Mouse (Mus musculus): ENCODE data around the gene Mpp1. TPM values are rescaled to one million over a fixed set of nuclear protein-coding genes. Genes with fewer than 3 reads are reported as not detected.

Mpp1 gene
- polyA plus RNA-seq, 1 experiment from 2014 or later, result 55.6 TPM

DNA sequence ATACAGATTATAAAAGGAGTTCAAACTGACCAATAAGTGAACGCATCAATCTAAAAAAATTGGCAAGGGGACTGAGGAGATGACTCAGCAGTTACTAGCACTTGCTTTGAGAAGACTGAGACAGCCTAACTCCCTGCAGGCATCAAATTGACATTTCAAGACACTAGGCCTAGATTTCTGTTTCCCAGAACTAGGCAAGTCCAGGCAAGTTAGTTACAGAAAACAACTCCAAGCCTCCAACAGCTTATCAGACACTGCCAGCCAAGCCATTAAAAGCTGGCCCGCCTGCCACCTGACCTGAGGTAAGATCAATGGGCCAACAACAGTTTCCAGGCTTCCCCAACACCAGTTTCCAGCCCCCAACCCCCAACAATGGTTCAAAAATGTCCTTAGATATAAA, 6.9 kb upstream of the Mpp1 start:
- H3K36me3 ChIP-seq (ENCODE audit: control insufficient read depth, insufficient read depth, low read length), result no peaks in the 10 kb centered on the region
- no peak overlapping the region for H3K4me2 ChIP-seq (ENCODE audit: low read length)
- no peak for DNase-seq (ENCODE audit: low spot score)
- no peaks in the 10 kb centered on the region for H3K4me1 ChIP-seq (replicated peaks; ENCODE audit: control insufficient read depth, insufficient read depth, low read length)
- ATAC-seq (replicated peaks; ENCODE audit: low FRiP score, low TSS enrichment, low read depth), result no peak
- H3K9ac ChIP-seq (ENCODE audit: low read length), result no peak overlapping the region
- H3K4me3 ChIP-seq (ENCODE audit: low read depth, low read length), result no peak overlapping the region
- H3K9me3 ChIP-seq (ENCODE audit: control insufficient read depth, low read length), result no peaks in the 10 kb centered on the region
- H3K27me3 ChIP-seq (replicated peaks; ENCODE audit: control insufficient read depth, insufficient read depth, low read length), result no peaks in the 10 kb centered on the region
- WGBS, result 85% methylated on average over 2 of the region's 2 CpGs
- H3K27ac ChIP-seq (ENCODE audit: low read depth), result no peak overlapping the region

DNA sequence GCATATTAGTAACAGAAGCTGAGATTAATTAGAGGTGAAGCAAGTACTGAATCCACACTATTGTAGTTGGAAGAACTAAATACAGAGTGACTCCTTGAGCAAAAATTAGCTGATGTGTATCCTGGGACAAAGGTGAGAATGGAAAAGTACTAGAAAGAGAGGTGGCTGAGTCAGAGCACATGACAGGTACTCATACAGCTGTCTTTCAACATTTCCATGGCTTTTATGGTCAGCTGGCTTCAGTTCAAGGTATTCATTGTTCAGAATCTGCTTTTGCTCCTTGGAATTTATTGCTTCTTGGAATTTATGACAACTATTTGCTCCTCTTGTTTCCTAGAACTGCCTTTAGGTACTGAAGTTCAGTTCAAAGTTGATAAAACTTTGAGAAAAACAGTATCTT, 6.1 kb upstream of the Mpp1 start:
- no peak for DNase-seq (ENCODE audit: low spot score)
- Histone ChIP-seq H3K27ac (ENCODE audit: low read depth) (no peak overlapping the region), H3K4me2 (ENCODE audit: low read length) (no peak overlapping the region)

DNA sequence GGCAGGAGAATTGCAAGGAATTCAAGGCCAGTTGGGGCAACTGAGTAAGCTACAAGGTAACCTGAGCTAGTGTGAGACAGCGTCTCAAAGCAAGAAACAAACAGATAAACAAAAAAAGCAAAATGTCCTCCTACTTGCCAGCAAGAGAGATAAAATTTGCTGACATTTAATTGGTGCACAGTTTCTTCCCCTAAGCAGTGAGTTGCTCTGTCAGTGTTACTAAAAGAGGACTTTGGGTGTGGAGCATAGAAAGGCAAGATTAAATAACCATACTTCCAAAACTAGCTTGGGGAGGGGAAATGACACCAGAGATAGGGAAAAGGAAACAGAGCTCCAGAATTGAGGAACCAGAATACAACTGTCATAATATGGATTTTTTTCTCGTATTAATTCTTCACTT, 1.3 kb downstream of the Mpp1 start:
- ATAC-seq (replicated peaks; ENCODE audit: low FRiP score, low TSS enrichment, low read depth) (no peak), DNase-seq (ENCODE audit: low spot score) (no peak)
- H3K36me3 ChIP-seq (ENCODE audit: control insufficient read depth, insufficient read depth, low read length), result 0 out of 2 replicates have a peak, but pooled peaks cover 9% of the 10 kb centered on the region
- 68% methylated on average over 2 of the region's 2 CpGs for WGBS
- peak overlapping the region; percentile 50; the same call in 1 of the 2 replicates for H3K4me3 ChIP-seq (ENCODE audit: low read depth, low read length)
- H3K4me2 ChIP-seq (ENCODE audit: low read length), result peak overlapping the region; percentile 52
- H3K4me1 ChIP-seq (replicated peaks; ENCODE audit: control insufficient read depth, insufficient read depth, low read length), result no peaks in the 10 kb centered on the region
- no peaks in the 10 kb centered on the region for H3K9me3 ChIP-seq (ENCODE audit: control insufficient read depth, low read length)
- no peak overlapping the region for H3K9ac ChIP-seq (ENCODE audit: low read length)
- H3K27me3 ChIP-seq (replicated peaks; ENCODE audit: control insufficient read depth, insufficient read depth, low read length), result no peaks in the 10 kb centered on the region
- H3K27ac ChIP-seq (ENCODE audit: low read depth), result no peak overlapping the region

More for the DNA sequence above, 6.1 kb upstream of the Mpp1 start:
- Histone ChIP-seq H3K27me3 (replicated peaks; ENCODE audit: control insufficient read depth, insufficient read depth, low read length) (no peaks in the 10 kb centered on the region), H3K4me3 (ENCODE audit: low read depth, low read length) (no peak overlapping the region), H3K9me3 (ENCODE audit: control insufficient read depth, low read length) (no peaks in the 10 kb centered on the region), H3K36me3 (ENCODE audit: control insufficient read depth, insufficient read depth, low read length) (no peaks in the 10 kb centered on the region), H3K9ac (ENCODE audit: low read length) (no peak overlapping the region), H3K4me1 (replicated peaks; ENCODE audit: control insufficient read depth, insufficient read depth, low read length) (no peaks in the 10 kb centered on the region)
- no peak for ATAC-seq (replicated peaks; ENCODE audit: low FRiP score, low TSS enrichment, low read depth)

DNA sequence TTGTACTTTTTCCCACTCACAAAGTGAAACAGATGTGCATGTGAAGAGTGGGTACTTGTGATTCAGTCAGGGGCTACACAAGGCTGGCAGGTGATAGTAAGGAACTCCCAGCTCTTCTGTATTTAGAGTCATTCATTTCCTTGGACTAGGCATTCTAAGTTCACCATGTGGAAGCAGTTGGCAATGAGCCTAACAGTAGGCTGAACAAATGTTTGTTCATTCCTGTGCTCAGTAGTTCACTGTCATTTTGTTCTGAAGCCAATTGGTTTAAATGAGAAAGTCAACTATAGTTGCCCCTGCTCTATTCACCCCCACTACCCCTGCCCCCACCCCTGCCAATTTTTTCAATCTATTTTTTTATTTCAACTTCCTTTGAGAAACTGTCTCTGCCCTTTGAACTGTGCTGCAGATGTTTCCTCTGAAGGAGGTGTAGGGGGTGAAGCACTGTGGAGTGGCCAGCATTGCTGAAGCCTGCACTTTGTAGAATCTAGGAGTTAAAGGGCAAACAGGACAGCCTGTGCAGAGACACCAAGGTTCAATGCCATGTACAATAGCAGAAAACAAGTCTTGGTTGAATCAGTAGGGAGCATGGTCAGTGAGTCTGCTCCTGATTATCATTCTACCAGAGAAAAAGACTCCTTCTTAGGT, 2.4 kb downstream of the Mpp1 start:
- no peak for ATAC-seq (replicated peaks; ENCODE audit: low FRiP score, low TSS enrichment, low read depth)
- H3K27ac ChIP-seq (ENCODE audit: low read depth), result no peak overlapping the region
- H3K4me2 ChIP-seq (ENCODE audit: low read length), result 0 out of 2 replicates have a peak overlapping the region, but pooled peaks have one; percentile 20

GRCm38 (mm10) chrX:75126893-75127292, 3.9 kb downstream of the Mpp1 start:
- Histone ChIP-seq H3K27me3 (replicated peaks; ENCODE audit: control insufficient read depth, insufficient read depth, low read length) (no peaks in the 10 kb centered on the region), H3K4me2 (ENCODE audit: low read length) (no peak overlapping the region)

More for the DNA sequence above, 2.4 kb downstream of the Mpp1 start:
- H3K9me3 ChIP-seq (ENCODE audit: control insufficient read depth, low read length), result no peaks in the 10 kb centered on the region
- H3K27me3 ChIP-seq (replicated peaks; ENCODE audit: control insufficient read depth, insufficient read depth, low read length), result no peaks in the 10 kb centered on the region
- no peaks in the 10 kb centered on the region for H3K4me1 ChIP-seq (replicated peaks; ENCODE audit: control insufficient read depth, insufficient read depth, low read length)
- no peak overlapping the region for H3K9ac ChIP-seq (ENCODE audit: low read length)
- H3K4me3 ChIP-seq (ENCODE audit: low read depth, low read length), result no peak overlapping the region
- no peak for DNase-seq (ENCODE audit: low spot score)
- H3K36me3 ChIP-seq (ENCODE audit: control insufficient read depth, insufficient read depth, low read length), result peaks cover 13% of the 10 kb centered on the region

DNA sequence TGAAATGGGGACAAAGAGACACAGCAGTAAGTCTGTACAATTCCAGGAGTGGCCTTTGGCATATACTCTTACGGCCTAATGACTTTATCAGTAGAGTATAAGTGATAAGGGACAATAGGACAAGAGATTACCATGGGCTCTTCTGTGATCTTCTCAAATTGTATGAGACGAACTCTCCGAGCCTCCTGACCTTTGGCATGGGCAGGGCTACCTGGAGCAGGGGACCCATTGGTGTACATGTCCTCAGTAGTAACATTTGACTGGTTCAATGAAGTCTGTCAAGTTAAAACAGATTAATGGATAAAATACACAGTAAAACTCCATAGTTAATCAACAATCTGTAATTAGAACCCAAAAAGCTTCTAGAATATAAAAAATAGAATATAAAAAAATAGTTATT, 5.2 kb downstream of the Mpp1 start:
- no peak overlapping the region for H3K9ac ChIP-seq (ENCODE audit: low read length)
- H3K4me2 ChIP-seq (ENCODE audit: low read length), result no peak overlapping the region
- WGBS, result 72% methylated on average over 3 of the region's 3 CpGs
- no peak overlapping the region for H3K4me3 ChIP-seq (ENCODE audit: low read depth, low read length)
- H3K36me3 ChIP-seq (ENCODE audit: control insufficient read depth, insufficient read depth, low read length), result peaks cover 25% of the 10 kb centered on the region
- no peak for ATAC-seq (replicated peaks; ENCODE audit: low FRiP score, low TSS enrichment, low read depth)
- H3K9me3 ChIP-seq (ENCODE audit: control insufficient read depth, low read length), result no peaks in the 10 kb centered on the region
- H3K4me1 ChIP-seq (replicated peaks; ENCODE audit: control insufficient read depth, insufficient read depth, low read length), result no peaks in the 10 kb centered on the region
- no peak for DNase-seq (ENCODE audit: low spot score)
- H3K27ac ChIP-seq (ENCODE audit: low read depth), result no peak overlapping the region
- H3K27me3 ChIP-seq (replicated peaks; ENCODE audit: control insufficient read depth, insufficient read depth, low read length), result no peaks in the 10 kb centered on the region

More at GRCm38 (mm10) chrX:75126893-75127292, 3.9 kb downstream of the Mpp1 start:
- H3K27ac ChIP-seq (ENCODE audit: low read depth), result no peak overlapping the region
- H3K4me1 ChIP-seq (replicated peaks; ENCODE audit: control insufficient read depth, insufficient read depth, low read length), result no peaks in the 10 kb centered on the region
- ATAC-seq (replicated peaks; ENCODE audit: low FRiP score, low TSS enrichment, low read depth) (no peak), DNase-seq (ENCODE audit: low spot score) (no peak)
- no peak overlapping the region for H3K4me3 ChIP-seq (ENCODE audit: low read depth, low read length)
- H3K9me3 ChIP-seq (ENCODE audit: control insufficient read depth, low read length), result no peaks in the 10 kb centered on the region
- H3K9ac ChIP-seq (ENCODE audit: low read length), result no peak overlapping the region
- peaks cover 22% of the 10 kb centered on the region for H3K36me3 ChIP-seq (ENCODE audit: control insufficient read depth, insufficient read depth, low read length)

- Histone ChIP-seq H3K9me3 (ENCODE audit: control insufficient read depth, low read length) (no peaks in the 10 kb centered on the region), H3K4me3 (ENCODE audit: low read depth, low read length) (no peak overlapping the region)
Observed at GRCm38 (mm10) chrX:75115550-75115949, 15.3 kb downstream of the Mpp1 start.

GRCm38 (mm10) chrX:75102293-75102692, 28.5 kb downstream of the Mpp1 start:
- no peaks in the 10 kb centered on the region for H3K27me3 ChIP-seq (replicated peaks; ENCODE audit: control insufficient read depth, insufficient read depth, low read length)
- peaks cover 65% of the 10 kb centered on the region for H3K36me3 ChIP-seq (ENCODE audit: control insufficient read depth, insufficient read depth, low read length)
- H3K4me2 ChIP-seq (ENCODE audit: low read length), result no peak overlapping the region
- H3K4me1 ChIP-seq (replicated peaks; ENCODE audit: control insufficient read depth, insufficient read depth, low read length), result no peaks in the 10 kb centered on the region
- H3K9ac ChIP-seq (ENCODE audit: low read length), result no peak overlapping the region
- H3K9me3 ChIP-seq (ENCODE audit: control insufficient read depth, low read length), result no peaks in the 10 kb centered on the region
- WGBS, result 91% methylated on average over 6 of the region's 6 CpGs
- DNase-seq (ENCODE audit: low spot score), result no peak
- H3K4me3 ChIP-seq (ENCODE audit: low read depth, low read length), result no peak overlapping the region
- no peak for ATAC-seq (replicated peaks; ENCODE audit: low FRiP score, low TSS enrichment, low read depth)
- H3K27ac ChIP-seq (ENCODE audit: low read depth), result no peak overlapping the region

More at GRCm38 (mm10) chrX:75115550-75115949, 15.3 kb downstream of the Mpp1 start:
- Histone ChIP-seq H3K4me1 (replicated peaks; ENCODE audit: control insufficient read depth, insufficient read depth, low read length) (no peaks in the 10 kb centered on the region), H3K27ac (ENCODE audit: low read depth) (no peak overlapping the region), H3K36me3 (ENCODE audit: control insufficient read depth, insufficient read depth, low read length) (peaks cover 41% of the 10 kb centered on the region), H3K27me3 (replicated peaks; ENCODE audit: control insufficient read depth, insufficient read depth, low read length) (no peaks in the 10 kb centered on the region), H3K4me2 (ENCODE audit: low read length) (no peak overlapping the region), H3K9ac (ENCODE audit: low read length) (no peak overlapping the region)
- DNase-seq (ENCODE audit: low spot score) (no peak), ATAC-seq (replicated peaks; ENCODE audit: low FRiP score, low TSS enrichment, low read depth) (no peak)

GRCm38 (mm10) chrX:75098799-75099198, 32.0 kb downstream of the Mpp1 start:
- 91% methylated on average over 8 of the region's 8 CpGs for WGBS
- Histone ChIP-seq H3K9me3 (ENCODE audit: control insufficient read depth, low read length) (no peaks in the 10 kb centered on the region), H3K27me3 (replicated peaks; ENCODE audit: control insufficient read depth, insufficient read depth, low read length) (no peaks in the 10 kb centered on the region), H3K4me1 (replicated peaks; ENCODE audit: control insufficient read depth, insufficient read depth, low read length) (no peaks in the 10 kb centered on the region), H3K27ac (ENCODE audit: low read depth) (no peak overlapping the region), H3K9ac (ENCODE audit: low read length) (no peak overlapping the region), H3K4me3 (ENCODE audit: low read depth, low read length) (no peak overlapping the region), H3K4me2 (ENCODE audit: low read length) (no peak overlapping the region), H3K36me3 (ENCODE audit: control insufficient read depth, insufficient read depth, low read length) (peaks cover 34% of the 10 kb centered on the region)
- ATAC-seq (replicated peaks; ENCODE audit: low FRiP score, low TSS enrichment, low read depth) (no peak), DNase-seq (ENCODE audit: low spot score) (no peak)
